Comparison of ENCODE assay signal across 8 mouse cellular contexts in genomic region chr5:115204562-115205311, GRCm38 (mm10). TPM values are rescaled to one million over a fixed set of nuclear protein-coding genes. Genes with fewer than 3 reads are reported as not detected.
A peak's percentile ranks its signal among the peaks of the same experiment; 100 is the strongest.
DNase-seq lines count a peak whose midpoint lies in the region; ATAC-seq and TF ChIP-seq lines count a peak whose summit lies in the region.

No protein-coding gene starts in this region.

- peaks cover 14% of the 10 kb centered on the region for H3K4me1 ChIP-seq in intestine, embryonic 16.5 days (ENCODE audit: control insufficient read depth, insufficient read depth, low read length)
- H3K4me1 ChIP-seq in liver, embryonic 13.5 days (replicated peaks) = peaks cover 9% of the 10 kb centered on the region
- peaks cover 12% of the 10 kb centered on the region for H3K4me1 ChIP-seq in olfactory bulb, adult 2 months (ENCODE audit: control insufficient read depth, insufficient read depth, low read length)

- no peaks in the 10 kb centered on the region for H3K9me3 ChIP-seq in intestine, embryonic 16.5 days (ENCODE audit: control insufficient read depth, low read length)
- H3K9me3 ChIP-seq in liver, embryonic 13.5 days (replicated peaks) = no peaks in the 10 kb centered on the region

- peak overlapping the region; percentile 60 for H3K4me2 ChIP-seq in intestine, embryonic 16.5 days (ENCODE audit: low read depth, low read length)
- peak overlapping the region; percentile 45 for H3K4me2 ChIP-seq in liver, embryonic 13.5 days

- no peaks in the 10 kb centered on the region for H3K36me3 ChIP-seq in intestine, embryonic 16.5 days (ENCODE audit: control insufficient read depth, insufficient read depth, low read length)
- H3K36me3 ChIP-seq in liver, embryonic 13.5 days = no peaks in the 10 kb centered on the region

- TF ChIP-seq CTCF in olfactory bulb, adult 2 months (IDR thresholded peaks at IDR 0.05; ENCODE audit: insufficient read depth, low read depth, low read length) = no peak

- TF ChIP-seq POLR2A in olfactory bulb, adult 2 months (IDR thresholded peaks at IDR 0.05; ENCODE audit: insufficient read depth, low read depth, low read length) = no peak

- WGBS in intestine, embryonic 16.5 days = 3% methylated on average over 31 of the region's 31 CpGs
- WGBS in liver, embryonic 13.5 days (ENCODE audit: insufficient replicate concordance) = 3% methylated on average over 31 of the region's 31 CpGs
- 9% methylated on average over 31 of the region's 31 CpGs for WGBS in olfactory bulb, adult 2 months

- peak overlapping the region; percentile 62 for H3K9ac ChIP-seq in intestine, embryonic 16.5 days (ENCODE audit: low read depth, low read length)
- no peak overlapping the region for H3K9ac ChIP-seq in liver, embryonic 13.5 days

- peak overlapping the region; percentile 34 for H3K4me3 ChIP-seq in intestine, embryonic 16.5 days (ENCODE audit: low read length)
- H3K4me3 ChIP-seq in liver, embryonic 13.5 days (replicated peaks) = peak overlapping the region; percentile 33
- H3K4me3 ChIP-seq in olfactory bulb, adult 2 months (ENCODE audit: insufficient read depth, low read depth, low read length) = peak overlapping the region; percentile 27

- peak; percentile 32 for DNase-seq in adrenal gland, postnatal 14 days
- DNase-seq in adrenal gland, adult 18-20 months (ENCODE audit: low spot score in 2 of 2) = no peak
- peak; percentile 80 to 87 for DNase-seq in cerebellum, postnatal 14 days
- peak; percentile 97 for DNase-seq in heart, adult 11 months
- no peak for DNase-seq in liver, embryonic 13.5 days
- no peak for DNase-seq in urinary bladder, postnatal 4 days (ENCODE audit: low spot score in 2 of 2)

- H3K27me3 ChIP-seq in intestine, embryonic 16.5 days (replicated peaks; ENCODE audit: control insufficient read depth, insufficient read depth, low read length) = peaks cover 9% of the 10 kb centered on the region
- peaks cover 50% of the 10 kb centered on the region for H3K27me3 ChIP-seq in liver, embryonic 13.5 days

- ATAC-seq in intestine, embryonic 16.5 days = peak; percentile 53; the same call in 1 of the 2 replicates
- no peak for ATAC-seq in liver, embryonic 13.5 days (ENCODE audit: low read depth)

- no peak overlapping the region for H3K27ac ChIP-seq in intestine, embryonic 16.5 days (ENCODE audit: low read length)
- no peak overlapping the region for H3K27ac ChIP-seq in liver, embryonic 13.5 days
- H3K27ac ChIP-seq in olfactory bulb, adult 2 months (ENCODE audit: insufficient read depth, low read depth, low read length) = no peak overlapping the region

RNA-seq across cellular contexts. Expression of gene Cabp1, which starts 10.6 kb away (rescaled TPM):
- total RNA-seq in adrenal gland, postnatal 14 days (2021) = 9.9 and 11.1 TPM in 2 replicates
- total RNA-seq in adrenal gland, adult 18-20 months (2021) = 10 to 100 TPM; 28.4 to 34.3 TPM
- 0.80 and 1.2 TPM in 2 replicates for polyA plus RNA-seq in intestine, embryonic 16.5 days (2015; fragmentation: Nextera tagmentation; extraction: Ambion mirVana)
- not detected in 2 replicates for polyA plus RNA-seq in liver, embryonic 13.5 days (2015; fragmentation: Nextera tagmentation; extraction: Ambion mirVana)
- polyA plus RNA-seq in olfactory bulb, adult 2 months (2012; ENCODE audit: insufficient read depth, insufficient read length, low replicate concordance, missing spikeins) = not detected in 2 replicates

RNA-seq across cellular contexts. Expression of gene Pop5, which starts 30.9 kb away (rescaled TPM):
- total RNA-seq in adrenal gland, postnatal 14 days (2021) = 92.6 and 92.9 TPM in 2 replicates
- total RNA-seq in adrenal gland, adult 18-20 months (2021) = 10 to 100 TPM; 71.6 to 84.6 TPM
- 124 and 141 TPM in 2 replicates for polyA plus RNA-seq in intestine, embryonic 16.5 days (2015; fragmentation: Nextera tagmentation; extraction: Ambion mirVana)
- polyA plus RNA-seq in liver, embryonic 13.5 days (2015; fragmentation: Nextera tagmentation; extraction: Ambion mirVana) = 120 and 127 TPM in 2 replicates
- not detected in 2 replicates for polyA plus RNA-seq in olfactory bulb, adult 2 months (2012; ENCODE audit: insufficient read depth, insufficient read length, low replicate concordance, missing spikeins)

RNA-seq across cellular contexts. Expression of gene Mlec, which starts 46.8 kb away (rescaled TPM):
- 140 and 144 TPM in 2 replicates for total RNA-seq in adrenal gland, postnatal 14 days (2021)
- total RNA-seq in adrenal gland, adult 18-20 months (2021) = 100 to 1,000 TPM; 173 to 221 TPM
- polyA plus RNA-seq in intestine, embryonic 16.5 days (2015; fragmentation: Nextera tagmentation; extraction: Ambion mirVana) = 68.5 and 82.4 TPM in 2 replicates
- 23.0 and 26.0 TPM in 2 replicates for polyA plus RNA-seq in liver, embryonic 13.5 days (2015; fragmentation: Nextera tagmentation; extraction: Ambion mirVana)
- polyA plus RNA-seq in olfactory bulb, adult 2 months (2012; ENCODE audit: insufficient read depth, insufficient read length, low replicate concordance, missing spikeins) = 76.8 TPM in 1 of 2 replicates, not detected in the other

Comparison
In these comparisons a context has a peak if more than half of its experiments do, and no peak if none do; other contexts are left out.
1. DNase-seq: peak in adrenal gland, postnatal 14 days (single experiment), cerebellum, postnatal 14 days (2 of 2) and heart, adult 11 months (single experiment); none in adrenal gland, adult 18-20 months (0 of 2), liver, embryonic 13.5 days (single experiment) and urinary bladder, postnatal 4 days (0 of 2).
2. RNA of gene Pop5, which starts 30.9 kb away (polyA plus RNA-seq): 124 to 141 TPM in intestine, embryonic 16.5 days and 120 to 127 TPM in liver, embryonic 13.5 days; not detected in olfactory bulb, adult 2 months; every median in the first group is over 100 times any median in the second.
3. Peak in every context shown above with its lines, with median percentiles within 50 percentile points of each other: H3K4me3 ChIP-seq.